Mouse (Mus musculus) heart, embryonic 15.5 days (tissue): ENCODE data around the gene Gpr37. TPM values are rescaled to one million over a fixed set of nuclear protein-coding genes. Genes with fewer than 3 reads are reported as not detected.

Source experiments
- ATAC-seq: fragments of 200-750 bp; cut with Nextera tagmentation; replicated peaks from 2 replicates; pipeline ENCODE4 v1.8.0; 2017; ENCODE audit warnings: low read depth, moderate TSS enrichment; ENCODE audit not compliant: insufficient number of reproducible peaks, insufficient read depth, low FRiP score
- H3K27ac ChIP-seq: fragments of 300-500 bp; sonication (generic); 2 replicates; pipeline ENCODE4 v1.5.1; 2015; ENCODE audit warnings: mild to moderate bottlenecking, inconsistent platforms
- H3K27me3 ChIP-seq: fragments of 300-500 bp; sonication (generic); 2 replicates; pipeline ENCODE4 v1.6.1; 2015; ENCODE audit warnings: inconsistent platforms
- H3K36me3 ChIP-seq: fragments of 300-500 bp; sonication (generic); 2 replicates; pipeline ENCODE4 v1.6.1; 2015; ENCODE audit warnings: mild to moderate bottlenecking, inconsistent platforms
- H3K4me1 ChIP-seq: fragments of 300-500 bp; sonication (generic); replicated peaks from 2 replicates; pipeline ENCODE4 v1.6.1; 2015; ENCODE audit warnings: inconsistent platforms
- H3K4me2 ChIP-seq: fragments of 300-500 bp; sonication (generic); 2 replicates; pipeline ENCODE4 v1.6.1; 2015; ENCODE audit warnings: inconsistent platforms, mild to moderate bottlenecking, moderate library complexity
- H3K4me3 ChIP-seq: fragments of 300-500 bp; sonication (generic); 2 replicates; pipeline ENCODE4 v1.5.1; 2015; ENCODE audit warnings: mild to moderate bottlenecking, inconsistent platforms
- H3K9ac ChIP-seq: fragments of 300-500 bp; sonication (generic); 2 replicates; pipeline ENCODE4 v1.6.1; 2015; ENCODE audit warnings: mild to moderate bottlenecking, inconsistent platforms
- H3K9me3 ChIP-seq: fragments of 300-500 bp; sonication (generic); replicated peaks from 2 replicates; pipeline ENCODE4 v1.6.1; 2016; ENCODE audit warnings: inconsistent platforms
- WGBS: fragments of 180-500 bp; shearing (Covaris S2); methylation state at CpG from one replicate; pipeline ENCODE4 v1.1.7; 2015; ENCODE audit warnings: mixed read lengths; 5-methylcytosine and 5-hydroxymethylcytosine counted together
- polyA plus RNA-seq: library from polyadenylated mRNA; unstranded; fragments of >200 nt; fragmentation: Nextera tagmentation; extraction: Ambion mirVana; gene quantifications from 2 replicates; pipeline ENCODE4 v1.2.1, GENCODE M21; 2015

Gpr37 gene
- polyA plus RNA-seq, 1 experiment from 2014 or later = 1.7 TPM

GRCm38 (mm10) chr6:25675111-25675510 lies 15.4 kb downstream of the Gpr37 start:
- no peak overlapping the region for H3K27ac ChIP-seq
- 0 out of 2 replicates have a peak, but pooled peaks cover 2% of the 10 kb centered on the region for H3K4me1 ChIP-seq
- H3K36me3 ChIP-seq = no peaks in the 10 kb centered on the region
- H3K4me2 ChIP-seq = no peak overlapping the region
- 89% methylated on average over 4 of the region's 4 CpGs for WGBS
- no peak overlapping the region for H3K9ac ChIP-seq
- no peak overlapping the region for H3K4me3 ChIP-seq
- H3K9me3 ChIP-seq = no peaks in the 10 kb centered on the region
- H3K27me3 ChIP-seq = no peaks in the 10 kb centered on the region
- no peak for ATAC-seq

DNA sequence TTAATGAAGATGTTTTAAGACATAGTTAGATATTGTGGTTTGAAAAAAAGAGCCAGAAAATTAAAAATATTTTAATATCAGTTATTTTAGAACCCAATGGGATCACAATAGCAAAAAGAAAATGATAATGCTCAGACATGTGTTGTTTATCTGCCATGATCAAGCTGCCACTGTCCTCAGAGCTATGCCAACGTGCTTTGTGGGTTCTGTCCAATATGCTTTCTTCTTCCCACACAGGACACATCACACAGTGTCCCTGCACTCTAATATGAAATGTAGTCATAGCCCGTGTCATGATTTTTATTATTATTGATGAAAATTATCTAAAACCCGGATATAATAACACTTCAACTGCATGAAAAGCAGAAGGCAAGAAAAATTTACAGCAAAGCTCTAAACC lies 16.7 kb downstream of the Gpr37 start:
- H3K4me1 ChIP-seq = 0 out of 2 replicates have a peak, but pooled peaks cover 2% of the 10 kb centered on the region
- WGBS = 60% methylated on average over 3 of the region's 3 CpGs

GRCm38 (mm10) chr6:25670150-25670549 lies 20.4 kb downstream of the Gpr37 start:
- no peak overlapping the region for H3K4me3 ChIP-seq
- H3K4me1 ChIP-seq = 0 out of 2 replicates have a peak, but pooled peaks cover 2% of the 10 kb centered on the region
- no peak overlapping the region for H3K4me2 ChIP-seq
- no peak overlapping the region for H3K9ac ChIP-seq
- H3K27me3 ChIP-seq = no peaks in the 10 kb centered on the region
- H3K9me3 ChIP-seq = no peaks in the 10 kb centered on the region
- no peak overlapping the region for H3K27ac ChIP-seq
- 20% methylated on average over 4 of the region's 4 CpGs for WGBS
- no peaks in the 10 kb centered on the region for H3K36me3 ChIP-seq
- ATAC-seq = no peak

More for the DNA sequence above, 16.7 kb downstream of the Gpr37 start:
- Histone ChIP-seq H3K36me3 (no peaks in the 10 kb centered on the region), H3K27ac (no peak overlapping the region), H3K27me3 (no peaks in the 10 kb centered on the region), H3K9ac (no peak overlapping the region), H3K4me2 (no peak overlapping the region), H3K4me3 (no peak overlapping the region), H3K9me3 (no peaks in the 10 kb centered on the region)
- ATAC-seq = no peak

GRCm38 (mm10) chr6:25663942-25664341 lies 26.6 kb downstream of the Gpr37 start:
- Histone ChIP-seq H3K27me3 (no peaks in the 10 kb centered on the region), H3K4me1 (no peaks in the 10 kb centered on the region), H3K4me2 (no peak overlapping the region), H3K9ac (no peak overlapping the region), H3K4me3 (no peak overlapping the region), H3K27ac (no peak overlapping the region), H3K36me3 (no peaks in the 10 kb centered on the region), H3K9me3 (no peaks in the 10 kb centered on the region)
- ATAC-seq = no peak
- 70% methylated on average over 2 of the region's 2 CpGs for WGBS

DNA sequence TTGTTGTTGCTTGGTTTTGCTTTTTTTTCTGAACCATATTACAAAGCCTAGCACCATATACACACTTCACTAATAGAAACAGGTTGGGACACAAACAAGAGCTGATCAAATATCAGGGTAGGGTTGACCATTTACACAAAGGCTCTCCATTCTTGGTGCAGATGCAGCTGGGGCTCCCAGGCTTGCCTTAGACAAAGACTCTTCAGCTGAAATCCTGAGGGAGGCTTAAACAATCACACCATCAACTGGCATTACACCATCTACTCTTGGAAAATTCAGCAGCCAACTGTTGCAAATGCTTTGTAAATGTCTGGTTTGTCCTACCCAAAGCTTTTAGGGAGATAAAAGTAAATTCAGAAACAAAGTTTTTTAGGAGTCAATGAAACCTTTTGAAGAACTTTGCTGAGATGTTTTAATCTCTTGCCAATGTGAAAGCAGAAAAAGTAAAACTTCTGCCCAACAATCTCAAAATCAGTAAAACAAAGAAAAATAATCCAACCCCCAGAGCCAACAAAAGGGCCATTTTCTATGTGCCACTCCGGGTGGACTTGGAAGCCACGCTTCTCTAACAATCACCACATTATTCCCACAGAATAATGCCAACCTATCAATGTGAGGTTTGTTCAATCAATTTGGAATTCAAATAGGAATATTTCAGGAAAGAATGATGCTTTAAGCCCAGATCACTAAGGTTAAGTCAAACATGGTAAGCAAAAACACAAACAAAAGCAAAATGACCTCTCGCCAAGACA lies 30.4 kb downstream of the Gpr37 start:
- H3K4me3 ChIP-seq = no peak overlapping the region
- no peak overlapping the region for H3K9ac ChIP-seq
- ATAC-seq = no peak
- H3K27me3 ChIP-seq = no peaks in the 10 kb centered on the region
- H3K27ac ChIP-seq = no peak overlapping the region
- H3K9me3 ChIP-seq = no peaks in the 10 kb centered on the region
- WGBS = 84% methylated on average over 3 of the region's 3 CpGs
- no peak overlapping the region for H3K4me2 ChIP-seq
- no peaks in the 10 kb centered on the region for H3K4me1 ChIP-seq
- no peaks in the 10 kb centered on the region for H3K36me3 ChIP-seq

Other genes with a start within 250 kb of the Gpr37 start
- gene Pot1a, start 118.5 kb upstream of the Gpr37 start, polyA plus RNA-seq = 17.9 and 20.1 TPM in 2 replicates